Mouse (Mus musculus) midbrain, embryonic 15.5 days (tissue): Measurements from ENCODE around the gene Eif4e3. TPM values are rescaled to one million over a fixed set of nuclear protein-coding genes. Genes with fewer than 3 reads are reported as not detected.
A peak's percentile ranks its signal among the peaks of the same experiment; 100 is the strongest.

ENCODE experiments used
- ATAC-seq: fragments of 200-750 bp; cut with Nextera tagmentation; replicated peaks from 2 replicates; pipeline ENCODE4 v1.8.0; 2017; ENCODE audit warnings: moderate TSS enrichment
- H3K27ac ChIP-seq: fragments of 300-500 bp; sonication (generic); 2 replicates; pipeline ENCODE4 v1.5.1; 2015; ENCODE audit warnings: mild to moderate bottlenecking, inconsistent platforms
- H3K27me3 ChIP-seq: fragments of 300-500 bp; sonication (generic); replicated peaks from 2 replicates; pipeline ENCODE4 v1.6.1; 2015; ENCODE audit warnings: inconsistent platforms
- H3K36me3 ChIP-seq: fragments of 300-500 bp; sonication (generic); replicated peaks from 2 replicates; pipeline ENCODE4 v1.6.1; 2015; ENCODE audit warnings: inconsistent platforms
- H3K4me1 ChIP-seq: fragments of 300-500 bp; sonication (generic); 2 replicates; pipeline ENCODE4 v1.6.1; 2015; ENCODE audit warnings: inconsistent platforms
- H3K4me2 ChIP-seq: fragments of 300-500 bp; sonication (generic); 2 replicates; pipeline ENCODE4 v1.6.1; 2015; ENCODE audit warnings: inconsistent platforms, mild to moderate bottlenecking, moderate library complexity
- H3K4me3 ChIP-seq: fragments of 300-500 bp; sonication (generic); 2 replicates; pipeline ENCODE4 v1.5.1; 2015; ENCODE audit warnings: mild to moderate bottlenecking, inconsistent platforms
- H3K9ac ChIP-seq: fragments of 300-500 bp; sonication (generic); 2 replicates; pipeline ENCODE4 v1.6.1; 2015; ENCODE audit warnings: mild to moderate bottlenecking, inconsistent platforms
- H3K9me3 ChIP-seq: fragments of 300-500 bp; sonication (generic); 2 replicates; pipeline ENCODE4 v1.6.1; 2016; ENCODE audit warnings: inconsistent platforms
- WGBS: fragments of 180-500 bp; shearing (Covaris S2); methylation state at CpG from one replicate; pipeline ENCODE4 v1.1.7; 2015; ENCODE audit warnings: mixed read lengths; 5-methylcytosine and 5-hydroxymethylcytosine counted together
- polyA plus RNA-seq: library from polyadenylated mRNA; unstranded; fragments of >200 nt; fragmentation: Nextera tagmentation; extraction: Ambion mirVana; gene quantifications from 2 replicates; pipeline ENCODE4 v1.2.1, GENCODE M21; 2015

Gene Eif4e3
- polyA plus RNA-seq, 1 experiment from 2014 or later = 8.6 TPM

DNA sequence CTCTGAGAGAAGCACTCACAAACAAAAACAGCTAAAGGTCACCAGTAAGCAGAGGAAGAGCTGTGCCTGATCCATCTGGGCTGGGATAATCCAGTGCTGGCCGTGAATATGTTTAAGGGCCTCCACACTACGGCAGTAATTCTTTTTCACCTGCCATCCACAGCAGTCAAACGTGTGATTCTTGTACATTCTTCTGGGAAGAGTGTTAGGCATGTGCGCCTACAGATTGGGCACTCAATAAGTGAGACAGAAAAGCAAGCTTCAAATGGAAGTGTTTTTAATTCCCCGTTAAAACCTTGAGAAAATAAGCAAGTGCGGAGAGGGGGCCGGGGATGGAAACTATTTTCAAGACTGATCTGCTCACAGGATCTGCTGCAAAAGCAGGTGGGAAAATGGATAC, 48.7 kb downstream of the Eif4e3 start:
- H3K9me3 ChIP-seq = no peaks in the 10 kb centered on the region
- no peak overlapping the region for H3K27ac ChIP-seq
- no peak for ATAC-seq
- no peak overlapping the region for H3K4me3 ChIP-seq
- H3K4me2 ChIP-seq = no peak overlapping the region
- no peak overlapping the region for H3K9ac ChIP-seq
- H3K36me3 ChIP-seq = no peaks in the 10 kb centered on the region
- 59% methylated on average over 7 of the region's 7 CpGs for WGBS
- 0 out of 2 replicates have a peak, but pooled peaks cover 9% of the 10 kb centered on the region for H3K27me3 ChIP-seq
- H3K4me1 ChIP-seq = peaks cover 15% of the 10 kb centered on the region

DNA sequence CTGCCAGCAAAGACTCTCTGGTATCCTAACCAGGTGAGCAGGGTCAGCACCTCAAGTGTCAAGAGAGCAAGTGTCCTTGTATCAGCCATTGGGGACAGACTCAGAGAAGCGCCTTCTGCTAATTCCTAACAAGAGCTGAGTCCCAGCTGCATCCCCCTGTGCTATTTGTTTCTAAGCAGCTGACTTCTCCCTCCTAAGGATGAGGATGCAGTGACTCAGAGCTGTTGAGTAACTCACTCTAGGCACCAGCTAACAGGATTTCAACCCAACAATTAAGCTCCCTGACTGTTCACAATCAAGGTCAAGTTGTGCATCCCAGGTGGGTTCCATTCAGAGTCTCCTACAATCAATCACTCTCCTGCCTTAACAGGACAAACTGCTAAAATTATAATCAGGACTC, 49.2 kb downstream of the Eif4e3 start:
- ATAC-seq = no peak
- Histone ChIP-seq H3K9ac (no peak overlapping the region), H3K27me3 (0 out of 2 replicates have a peak, but pooled peaks cover 9% of the 10 kb centered on the region), H3K4me1 (peaks cover 15% of the 10 kb centered on the region), H3K4me3 (no peak overlapping the region), H3K27ac (no peak overlapping the region), H3K4me2 (no peak overlapping the region), H3K9me3 (no peaks in the 10 kb centered on the region), H3K36me3 (no peaks in the 10 kb centered on the region)
- WGBS = 55% methylated on average over 1 of the region's 1 CpGs

GRCm38 (mm10) chr6:99615272-99615751, 51.3 kb downstream of the Eif4e3 start:
- Histone ChIP-seq H3K4me3 (no peak overlapping the region), H3K27me3 (0 out of 2 replicates have a peak, but pooled peaks cover 13% of the 10 kb centered on the region), H3K4me2 (no peak overlapping the region; the same call in 1 of the 2 replicates), H3K9ac (no peak overlapping the region), H3K9me3 (no peaks in the 10 kb centered on the region), H3K4me1 (peaks cover 15% of the 10 kb centered on the region), H3K36me3 (no peaks in the 10 kb centered on the region), H3K27ac (no peak overlapping the region)
- WGBS = 12% methylated on average over 10 of the region's 10 CpGs
- ATAC-seq = no peak

DNA sequence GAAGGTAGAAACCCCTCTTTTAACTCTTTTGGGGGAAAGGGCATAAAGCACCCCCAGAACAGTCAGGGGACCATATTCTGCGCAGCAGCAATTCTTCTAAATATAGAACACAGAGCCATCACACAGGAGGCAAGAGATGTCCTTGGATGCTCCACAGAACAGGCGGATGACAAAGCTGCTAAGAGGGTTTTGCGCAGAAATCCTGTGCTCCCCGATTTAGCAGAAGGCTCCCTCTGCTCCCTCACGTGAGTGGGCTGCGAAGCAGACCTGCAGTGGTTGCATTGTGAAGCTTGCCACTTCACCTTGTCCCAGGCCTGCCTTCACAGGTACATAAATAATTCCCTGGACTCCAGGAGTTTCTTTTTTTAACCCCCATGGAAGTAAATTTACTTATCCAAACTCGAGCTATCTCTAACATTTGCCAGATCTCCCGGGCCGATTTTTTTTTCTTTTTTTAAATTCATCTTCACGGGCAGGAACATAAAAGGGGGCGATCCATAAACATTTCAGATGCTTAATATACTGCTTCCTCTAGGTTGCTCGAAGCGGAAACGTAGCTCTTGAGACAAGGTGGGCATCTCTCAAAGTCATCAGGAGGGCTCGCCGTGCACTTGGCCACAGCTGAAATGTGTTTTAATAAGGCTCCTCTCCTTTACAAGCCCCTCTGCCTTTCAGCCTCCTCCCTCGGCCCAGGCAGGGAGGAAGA, 51.9 kb downstream of the Eif4e3 start:
- H3K9ac ChIP-seq = no peak overlapping the region
- no peaks in the 10 kb centered on the region for H3K36me3 ChIP-seq
- no peak overlapping the region for H3K4me3 ChIP-seq
- peaks cover 15% of the 10 kb centered on the region for H3K4me1 ChIP-seq
- no peak overlapping the region for H3K27ac ChIP-seq
- 0 out of 2 replicates have a peak, but pooled peaks cover 13% of the 10 kb centered on the region for H3K27me3 ChIP-seq
- WGBS = 56% methylated on average over 17 of the region's 17 CpGs
- H3K9me3 ChIP-seq = no peaks in the 10 kb centered on the region
- ATAC-seq = no peak
- no peak overlapping the region; the same call in 1 of the 2 replicates for H3K4me2 ChIP-seq

DNA sequence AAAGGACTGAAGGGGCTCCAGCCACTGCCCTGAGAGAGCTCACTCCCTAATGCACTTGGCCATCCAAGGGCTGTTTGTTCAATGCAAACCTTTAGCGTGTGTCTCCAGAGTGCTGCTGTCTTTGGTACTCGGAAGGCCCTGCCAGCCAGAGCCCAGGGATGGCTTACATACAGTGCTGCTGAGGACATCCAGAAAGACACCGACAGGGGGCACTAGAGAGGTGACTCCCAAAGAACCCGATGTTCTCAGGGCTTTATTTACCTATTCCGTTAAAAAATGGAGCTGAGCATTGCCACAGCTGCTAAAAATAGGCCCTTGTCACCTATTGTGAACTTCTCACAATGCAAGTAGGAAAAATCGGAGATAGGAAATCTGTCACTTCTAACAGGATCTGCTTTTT, 54.7 kb downstream of the Eif4e3 start:
- Histone ChIP-seq H3K27me3 (0 out of 2 replicates have a peak, but pooled peaks cover 13% of the 10 kb centered on the region), H3K27ac (no peak overlapping the region), H3K4me1 (peaks cover 15% of the 10 kb centered on the region), H3K36me3 (no peaks in the 10 kb centered on the region), H3K9me3 (no peaks in the 10 kb centered on the region), H3K4me2 (no peak overlapping the region), H3K4me3 (no peak overlapping the region), H3K9ac (no peak overlapping the region)
- ATAC-seq = no peak
- WGBS = 60% methylated on average over 6 of the region's 6 CpGs

- Histone ChIP-seq H3K4me3 (no peak overlapping the region), H3K4me2 (no peak overlapping the region), H3K27me3 (0 out of 2 replicates have a peak, but pooled peaks cover 13% of the 10 kb centered on the region), H3K9me3 (no peaks in the 10 kb centered on the region), H3K9ac (no peak overlapping the region), H3K36me3 (no peaks in the 10 kb centered on the region), H3K4me1 (peaks cover 15% of the 10 kb centered on the region), H3K27ac (no peak overlapping the region)
- 58% methylated on average over 14 of the region's 14 CpGs for WGBS
- ATAC-seq = no peak
Measured at GRCm38 (mm10) chr6:99610454-99611427, 55.8 kb downstream of the Eif4e3 start.

DNA sequence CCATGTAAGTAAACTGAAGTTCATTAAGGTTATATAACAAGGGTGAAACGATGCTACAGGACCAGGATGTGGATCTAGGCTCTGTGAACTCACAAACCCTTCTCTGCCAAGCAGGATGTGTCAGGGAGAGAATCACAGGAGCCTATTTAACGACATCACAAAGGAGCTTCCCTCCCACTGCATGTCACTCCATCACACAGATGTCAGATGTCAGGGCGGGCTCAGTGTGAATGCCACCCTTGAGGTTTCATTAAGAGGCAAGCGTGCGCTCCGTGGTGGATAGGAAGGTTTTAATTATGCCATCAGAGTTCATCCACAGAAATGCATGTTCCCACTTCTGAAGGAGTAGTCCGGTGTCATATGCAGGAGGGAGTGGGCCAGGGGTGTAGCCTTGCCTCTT, 60.5 kb downstream of the Eif4e3 start:
- no peaks in the 10 kb centered on the region for H3K4me1 ChIP-seq
- no peaks in the 10 kb centered on the region for H3K36me3 ChIP-seq
- no peak overlapping the region for H3K4me2 ChIP-seq
- H3K9me3 ChIP-seq = no peaks in the 10 kb centered on the region
- H3K27ac ChIP-seq = no peak overlapping the region
- no peak for ATAC-seq
- no peak overlapping the region for H3K9ac ChIP-seq
- H3K4me3 ChIP-seq = no peak overlapping the region
- H3K27me3 ChIP-seq = peaks cover 4% of the 10 kb centered on the region
- 37% methylated on average over 7 of the region's 7 CpGs for WGBS

DNA sequence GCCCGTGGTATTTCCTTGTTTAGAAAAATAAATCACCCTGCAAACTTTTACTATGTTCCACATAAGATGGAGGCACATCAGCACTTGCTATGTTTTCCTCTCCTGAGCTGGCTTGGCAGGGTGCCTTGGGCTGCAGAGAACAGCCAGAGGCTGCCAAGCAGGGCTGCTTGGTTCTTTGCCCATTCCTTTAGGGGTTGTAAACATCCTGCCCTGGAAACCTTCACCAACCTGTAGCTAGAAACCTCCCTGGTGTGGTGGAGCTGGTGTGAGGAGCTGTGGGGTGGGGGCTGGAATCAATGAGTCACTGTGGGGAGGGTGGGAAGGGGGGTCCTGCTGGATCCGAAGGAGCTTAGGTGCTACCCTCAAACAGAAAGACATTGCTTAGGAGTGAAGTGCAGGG, 61.8 kb downstream of the Eif4e3 start:
- ATAC-seq = no peak
- peaks cover 4% of the 10 kb centered on the region for H3K27me3 ChIP-seq
- no peak overlapping the region for H3K27ac ChIP-seq
- H3K9ac ChIP-seq = no peak overlapping the region
- H3K36me3 ChIP-seq = no peaks in the 10 kb centered on the region
- H3K9me3 ChIP-seq = no peaks in the 10 kb centered on the region
- no peak overlapping the region for H3K4me2 ChIP-seq
- H3K4me3 ChIP-seq = no peak overlapping the region
- WGBS = 67% methylated on average over 2 of the region's 2 CpGs
- peaks cover 1% of the 10 kb centered on the region for H3K4me1 ChIP-seq

- ATAC-seq = no peak
- no peak overlapping the region for H3K27ac ChIP-seq
- no peaks in the 10 kb centered on the region for H3K9me3 ChIP-seq
- peaks cover 6% of the 10 kb centered on the region for H3K27me3 ChIP-seq
- no peak overlapping the region for H3K4me2 ChIP-seq
- H3K9ac ChIP-seq = no peak overlapping the region
- H3K36me3 ChIP-seq = no peaks in the 10 kb centered on the region
- 93% methylated on average over 7 of the region's 7 CpGs for WGBS
- H3K4me3 ChIP-seq = no peak overlapping the region
- H3K4me1 ChIP-seq = peaks cover 11% of the 10 kb centered on the region
Measured at GRCm38 (mm10) chr6:99602434-99602833, 64.1 kb downstream of the Eif4e3 start.

- Histone ChIP-seq H3K4me2 (no peak overlapping the region), H3K4me3 (no peak overlapping the region), H3K27me3 (peaks cover 6% of the 10 kb centered on the region), H3K9ac (no peak overlapping the region), H3K4me1 (peaks cover 11% of the 10 kb centered on the region), H3K27ac (no peak overlapping the region), H3K36me3 (no peaks in the 10 kb centered on the region), H3K9me3 (no peaks in the 10 kb centered on the region)
- WGBS = 85% methylated on average over 8 of the region's 8 CpGs
- ATAC-seq = no peak
Measured at GRCm38 (mm10) chr6:99600886-99601285, 65.7 kb downstream of the Eif4e3 start.

- no peak; the same call in 1 of the 2 replicates for ATAC-seq
- no peaks in the 10 kb centered on the region for H3K36me3 ChIP-seq
- H3K4me2 ChIP-seq = peak overlapping the region; percentile 42
- peaks cover 6% of the 10 kb centered on the region for H3K27me3 ChIP-seq
- no peak overlapping the region for H3K4me3 ChIP-seq
- H3K9ac ChIP-seq = no peak overlapping the region
- H3K9me3 ChIP-seq = no peaks in the 10 kb centered on the region
- H3K27ac ChIP-seq = no peak overlapping the region
- WGBS = 24% methylated on average over 10 of the region's 10 CpGs
- peaks cover 11% of the 10 kb centered on the region for H3K4me1 ChIP-seq
Measured at GRCm38 (mm10) chr6:99600168-99600793, 66.3 kb downstream of the Eif4e3 start.

DNA sequence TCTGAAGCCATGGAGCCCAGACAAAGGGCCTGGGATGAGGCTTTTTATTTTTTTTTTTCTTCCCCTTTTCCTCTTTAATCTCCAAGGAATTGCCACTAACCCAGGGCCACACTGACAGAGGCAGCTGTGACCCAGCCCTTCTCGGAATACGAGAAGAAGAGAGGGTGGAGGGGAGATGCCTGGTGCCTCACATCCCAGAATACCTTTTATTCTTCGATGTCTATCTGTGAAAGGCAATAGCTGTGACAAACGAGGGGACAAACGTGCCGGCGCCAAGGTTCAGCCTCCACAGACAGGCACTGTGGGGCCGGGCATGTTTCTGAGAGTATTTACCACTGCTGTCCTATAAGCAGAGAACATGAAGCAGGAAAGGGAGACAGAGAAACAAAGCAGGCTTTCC, 66.9 kb downstream of the Eif4e3 start:
- peak; percentile 20 for ATAC-seq
- Histone ChIP-seq H3K4me2 (peak overlapping the region; percentile 42), H3K27me3 (peaks cover 6% of the 10 kb centered on the region), H3K4me3 (no peak overlapping the region), H3K9me3 (no peaks in the 10 kb centered on the region), H3K27ac (peak overlapping the region; percentile 53), H3K9ac (peak overlapping the region; percentile 20; the same call in 1 of the 2 replicates), H3K36me3 (no peaks in the 10 kb centered on the region), H3K4me1 (peaks cover 11% of the 10 kb centered on the region)
- 9% methylated on average over 8 of the region's 8 CpGs for WGBS
